17 mouse cellular contexts compared by ENCODE assay signal in genomic region chr11:107683544-107684465, GRCm38 (mm10). TPM values are rescaled to one million over a fixed set of nuclear protein-coding genes. Genes with fewer than 3 reads are reported as not detected.
DNase-seq lines count a peak whose midpoint lies in the region; ATAC-seq and TF ChIP-seq lines count a peak whose summit lies in the region.
"Had no signal": no experiment of that assay in that cellular context is flagged by ENCODE, and none has a peak within 500 bp of the region (broad histone marks: within the 10 kb centered on the region; RNA-seq: fewer than 3 reads in every experiment).

No protein-coding gene starts in this region.

- peaks cover 17% of the 10 kb centered on the region; the same call in 1 of the 2 replicates for H3K36me3 ChIP-seq in ES-E14 (ENCODE audit: control insufficient read depth, insufficient read depth, low read length, poor library complexity, severe bottlenecking)
- H3K36me3 ChIP-seq in hindbrain, embryonic 10.5 days = peaks cover 41% of the 10 kb centered on the region
- H3K36me3 ChIP-seq in midbrain, embryonic 13.5 days = peaks cover 23% of the 10 kb centered on the region

- DNase-seq in cerebellum, postnatal 10 days = peak; percentile 26 to 47
- DNase-seq in cerebellum, adult 18-20 months = no peak
- DNase-seq in ES-E14 (ENCODE audit: low read depth, low spot score) = peak; percentile 27
- no peak for DNase-seq in hindbrain, embryonic 10.5 days (ENCODE audit: low spot score)
- no peak for DNase-seq in kidney, adult 11 months
- no peak for DNase-seq in urinary bladder, postnatal 36 days (ENCODE audit: low spot score in 2 of 2)
- no peak for DNase-seq in right cerebral cortex, postnatal 14 days
- DNase-seq: adrenal gland, postnatal 14 days; cerebellum, adult 11 months; gastrocnemius, postnatal 14 days; kidney, adult 18-20 months; lung, postnatal 36 days; thymus, adult 18-20 months had no signal

- peaks cover 2 to 21% of the 10 kb centered on the region in 2 experiments; a peak in 3 of 4 replicates for H3K4me1 ChIP-seq in ES-E14 (ENCODE audit: control insufficient read depth in 2 of 2, insufficient read depth in 2 of 2, low read length in 2 of 2, poor library complexity in 1 of 2)
- peaks cover 33% of the 10 kb centered on the region for H3K4me1 ChIP-seq in hindbrain, embryonic 10.5 days (replicated peaks)
- H3K4me1 ChIP-seq in midbrain, embryonic 13.5 days (replicated peaks) = peaks cover 35% of the 10 kb centered on the region
- H3K4me1 ChIP-seq: heart, embryonic 15.5 days had no signal

- 0 out of 2 replicates have a peak, but pooled peaks have one; percentile 69 for ATAC-seq in midbrain, embryonic 13.5 days

- no peak overlapping the region for H3K9ac ChIP-seq in ES-E14 (ENCODE audit: insufficient read depth, low read depth, low read length, poor library complexity, severe bottlenecking)
- H3K9ac ChIP-seq in midbrain, embryonic 13.5 days (replicated peaks) = no peak overlapping the region
- H3K9ac ChIP-seq: heart, embryonic 15.5 days had no signal

- H3K4me2 ChIP-seq in midbrain, embryonic 13.5 days (replicated peaks) = 0 out of 2 replicates have a peak overlapping the region, but pooled peaks have one; percentile 2
- H3K4me2 ChIP-seq: heart, embryonic 15.5 days had no signal

- H3K9me3 ChIP-seq in ES-E14 (ENCODE audit: control insufficient read depth, insufficient read depth, low read depth, low read length) = no peaks in the 10 kb centered on the region
- no peaks in the 10 kb centered on the region for H3K9me3 ChIP-seq in hindbrain, embryonic 10.5 days
- H3K9me3 ChIP-seq in midbrain, embryonic 13.5 days = no peaks in the 10 kb centered on the region
- H3K9me3 ChIP-seq: heart, embryonic 15.5 days had no signal

- WGBS in hindbrain, embryonic 10.5 days = 57% methylated on average over 19 of the region's 19 CpGs
- 51% methylated on average over 19 of the region's 19 CpGs for WGBS in midbrain, embryonic 13.5 days

- no peaks in the 10 kb centered on the region for H3K27me3 ChIP-seq in hindbrain, embryonic 10.5 days (ENCODE audit: insufficient read depth, poor library complexity, severe bottlenecking)
- H3K27me3 ChIP-seq in midbrain, embryonic 13.5 days = no peaks in the 10 kb centered on the region
- H3K27me3 ChIP-seq: heart, embryonic 15.5 days had no signal

- H3K27ac ChIP-seq in ES-E14 (ENCODE audit: insufficient read depth, low read depth, low read length, poor library complexity, severe bottlenecking) = peak overlapping the region; percentile 0; the same call in 1 of the 2 replicates
- H3K27ac ChIP-seq in hindbrain, embryonic 10.5 days = peak overlapping the region; percentile 78
- H3K27ac ChIP-seq in midbrain, embryonic 13.5 days = peak overlapping the region; percentile 74
- H3K27ac ChIP-seq: heart, embryonic 15.5 days had no signal

- H3K4me3 ChIP-seq in ES-E14 (ENCODE audit: insufficient read depth in 1 of 2, low read depth in 1 of 2, low read length in 2 of 2, poor library complexity in 1 of 2, severe bottlenecking in 1 of 2) = no peak overlapping the region
- H3K4me3 ChIP-seq in hindbrain, embryonic 10.5 days = no peak overlapping the region
- no peak overlapping the region for H3K4me3 ChIP-seq in midbrain, embryonic 13.5 days (replicated peaks)
- H3K4me3 ChIP-seq: heart, embryonic 15.5 days had no signal

- in situ Hi-C loops in ES-E14 (cut with MboI; ENCODE audit: low sequenced_read_pairs in 2 of 2, unreplicated experiment in 2 of 2) = no loop called here

TF ChIP-seq in ES-E14, 5 proteins besides CTCF, POLR2A, EP300 and RAD21:
- TF ChIP-seq ZC3H11A (IDR thresholded peaks at IDR 0.05; ENCODE audit: borderline replicate concordance, low read depth, low read length) = no peak
- TF ChIP-seq ZNF384 (IDR thresholded peaks at IDR 0.05; ENCODE audit: low read depth, low read length) = no peak
- no peak for TF ChIP-seq HCFC1 (IDR thresholded peaks at IDR 0.05; ENCODE audit: borderline replicate concordance, insufficient read depth, low read length)

RNA-seq across cellular contexts. Expression of gene Cacng1, which starts 32.5 kb away (rescaled TPM):
- total RNA-seq in ES-E14 (2012; rRNA removed) = 0.22 TPM in 1 of 2 replicates, not detected in the other
- polyA plus RNA-seq in hindbrain, embryonic 10.5 days (2016; fragmentation: Nextera tagmentation; extraction: Ambion mirVana) = 0.16 and 0.26 TPM in 2 replicates
- 0.26 and 0.58 TPM in 2 replicates for polyA plus RNA-seq in midbrain, embryonic 13.5 days (2015; fragmentation: Nextera tagmentation; extraction: Ambion mirVana)
- total RNA-seq: layer of hippocampus, postnatal 14 days; liver, adult 2 months had no signal

Comparison
In these comparisons a context has a peak if more than half of its experiments do, and no peak if none do; other contexts are left out.
1. DNase-seq: peak in cerebellum, postnatal 10 days (2 of 2) and ES-E14 (single experiment); none in cerebellum, adult 18-20 months (0 of 2), hindbrain, embryonic 10.5 days (single experiment), kidney, adult 11 months (single experiment), urinary bladder, postnatal 36 days (0 of 2) and right cerebral cortex, postnatal 14 days (single experiment).
2. H3K27ac ChIP-seq: peak in every context shown above with its lines; median percentile 78 in hindbrain, embryonic 10.5 days; 74 in midbrain, embryonic 13.5 days; 0 in ES-E14.